Mouse (Mus musculus) retina, postnatal 7 days (tissue): ENCODE measurements around the gene Slc38a8.

Experiments
- DNase-seq: peaks from one replicate; pipeline ENCODE4 v3.0.0-alpha.2; 2012; ENCODE audit warnings: low read depth, low spot score

Gene Slc38a8

DNA sequence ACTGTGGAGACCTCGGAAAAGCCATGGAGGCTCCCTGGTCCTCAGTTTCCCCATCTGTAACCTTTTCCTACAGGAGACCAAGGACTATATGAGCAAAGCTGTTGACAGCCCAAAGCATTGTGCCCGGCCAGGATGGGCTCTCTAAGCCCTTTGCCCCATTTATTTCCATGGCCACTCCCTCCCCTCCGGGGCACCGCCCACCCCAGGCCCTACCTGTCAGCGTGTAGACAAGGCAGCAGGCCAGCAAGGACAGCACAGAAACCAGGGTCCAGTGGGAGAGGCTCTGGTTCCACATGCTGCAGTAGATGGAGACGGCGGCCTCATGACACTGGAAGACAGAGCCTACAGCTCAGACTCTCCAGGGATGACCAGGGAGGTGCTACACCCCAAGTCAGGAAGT is 14.4 kb downstream of the Slc38a8 start:
- no peak for DNase-seq

GRCm38 (mm10) chr8:119484145-119484896 is 17.2 kb downstream of the Slc38a8 start:
- no peak for DNase-seq

DNA sequence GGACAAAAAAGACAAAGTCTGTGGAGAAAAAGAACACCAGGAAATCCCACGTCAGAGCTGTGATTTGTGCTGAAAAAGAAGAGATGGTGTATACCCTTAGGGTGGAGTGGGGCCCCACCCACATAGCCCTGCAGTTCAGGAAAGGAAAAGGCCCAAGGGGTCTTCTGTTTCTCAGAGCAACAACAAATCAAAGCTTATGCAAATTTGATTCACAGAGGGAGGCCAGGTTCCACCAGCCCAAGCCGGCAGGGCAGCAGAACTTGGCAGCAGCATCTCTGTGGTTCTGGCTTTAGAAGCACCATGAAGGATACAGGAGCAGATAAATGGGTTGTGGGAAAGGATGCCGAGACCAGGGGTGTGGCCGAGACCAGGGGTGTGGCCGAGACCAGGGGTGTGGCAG is 22.8 kb downstream of the Slc38a8 start:
- DNase-seq = no peak

DNA sequence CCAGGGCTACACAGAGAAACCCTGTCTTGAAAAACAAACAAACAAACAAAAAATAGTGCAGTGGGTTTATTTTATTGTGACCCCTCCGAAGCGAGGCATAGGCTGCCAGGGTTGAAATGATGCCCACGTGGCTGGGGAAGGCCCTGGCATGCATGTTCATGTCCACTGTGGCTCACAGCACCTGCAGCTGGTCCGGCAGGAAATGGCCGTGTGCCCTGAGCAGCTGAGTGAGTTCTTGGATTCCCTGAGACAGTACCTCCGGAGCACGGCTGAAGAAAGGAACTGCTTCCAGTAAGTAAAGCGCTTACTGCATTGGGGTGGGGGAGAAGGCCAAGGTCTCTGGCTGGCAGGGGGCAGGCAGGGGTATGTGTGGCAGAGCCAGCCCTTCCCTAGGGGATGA is 33.4 kb downstream of the Slc38a8 start:
- no peak for DNase-seq

DNA sequence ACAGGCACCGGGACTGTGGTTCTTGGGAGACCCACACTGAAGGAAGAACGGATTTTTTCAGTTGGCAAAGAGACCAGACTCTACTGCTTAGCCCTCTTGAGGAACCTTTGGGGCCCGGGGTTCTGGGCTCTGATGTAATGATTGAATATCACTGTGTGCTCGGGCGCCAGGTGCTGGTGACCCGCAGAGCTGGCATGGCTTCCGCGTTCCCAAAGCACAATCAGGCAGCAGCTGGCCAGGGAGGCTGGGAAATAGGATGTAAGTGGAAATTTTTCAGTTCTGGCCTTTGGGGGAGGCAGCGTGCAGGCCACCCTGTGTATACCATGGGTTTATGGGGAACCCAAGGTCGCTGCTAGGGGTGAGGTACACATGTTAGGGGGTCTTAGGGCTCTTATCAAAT is 34.7 kb downstream of the Slc38a8 start:
- no peak for DNase-seq

GRCm38 (mm10) chr8:119466105-119466504 is 35.4 kb downstream of the Slc38a8 start:
- no peak for DNase-seq

DNA sequence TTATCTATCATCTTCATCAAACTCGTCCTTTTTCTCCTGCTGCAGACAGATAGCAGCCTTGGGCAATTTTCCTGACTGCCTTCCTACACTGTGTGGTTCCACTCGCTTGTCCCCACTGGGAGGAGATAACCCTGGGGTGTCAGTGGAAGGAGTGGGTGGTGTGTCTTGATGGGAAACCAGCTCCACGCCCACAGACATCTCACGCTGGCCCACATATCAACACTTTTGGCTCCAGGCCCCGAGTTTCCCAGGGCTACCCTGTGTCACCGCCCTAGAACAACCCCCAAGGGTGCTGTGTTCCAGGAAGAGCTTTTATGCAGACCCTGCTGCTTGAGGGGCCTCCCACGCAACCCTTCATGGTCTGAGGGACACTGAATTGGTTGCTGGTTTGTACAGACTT is 37.8 kb downstream of the Slc38a8 start:
- DNase-seq = no peak

DNA sequence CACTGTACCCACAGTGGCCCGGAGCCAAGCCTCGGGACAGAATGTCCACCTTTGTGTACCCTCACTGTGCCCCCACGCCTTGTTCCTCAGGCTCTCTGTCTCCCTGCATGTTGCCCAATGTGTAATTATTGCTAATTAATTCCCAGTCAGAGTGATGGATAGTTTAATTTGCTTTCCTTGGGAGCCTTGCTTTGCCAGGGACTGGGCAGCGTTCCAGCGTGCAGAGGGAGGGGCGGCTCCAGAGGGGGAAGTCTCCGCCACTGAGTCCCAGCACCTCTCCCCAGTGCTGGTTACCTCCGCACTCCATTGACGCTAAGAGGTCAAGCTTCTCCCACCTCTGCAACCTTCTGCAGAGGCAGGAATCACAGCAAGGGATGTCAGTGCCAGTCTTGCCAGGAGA is 40.1 kb downstream of the Slc38a8 start:
- DNase-seq = no peak

GRCm38 (mm10) chr8:119459724-119460123 is 41.8 kb downstream of the Slc38a8 start:
- DNase-seq = no peak

GRCm38 (mm10) chr8:119456045-119456444 is 45.5 kb downstream of the Slc38a8 start:
- no peak for DNase-seq

GRCm38 (mm10) chr8:119452919-119453318 is 48.6 kb downstream of the Slc38a8 start:
- no peak for DNase-seq

GRCm38 (mm10) chr8:119451131-119451530 is 50.4 kb downstream of the Slc38a8 start:
- no peak for DNase-seq

DNA sequence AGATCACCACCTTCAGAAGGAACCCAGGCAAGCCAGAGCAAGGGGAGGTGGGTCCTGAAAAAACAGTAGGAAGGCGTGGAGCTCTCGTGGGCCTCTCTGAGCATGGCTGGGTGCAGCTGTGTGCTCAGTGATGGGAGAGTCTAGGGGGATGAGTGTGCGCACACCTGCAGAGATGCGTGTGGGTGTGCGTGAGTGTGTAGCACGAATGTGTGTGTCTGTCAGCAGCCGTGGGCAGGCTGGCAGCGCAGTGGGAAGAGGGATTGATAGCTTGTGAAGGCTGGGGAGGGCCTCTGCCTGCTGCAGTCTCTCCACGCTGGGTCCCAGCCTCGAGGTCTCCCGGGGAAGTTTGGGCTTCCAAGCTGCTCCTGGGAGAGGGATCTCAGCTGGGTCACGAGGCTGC is 51.9 kb downstream of the Slc38a8 start:
- DNase-seq = no peak

GRCm38 (mm10) chr8:119447781-119448170 is 53.7 kb downstream of the Slc38a8 start:
- no peak for DNase-seq

GRCm38 (mm10) chr8:119446990-119447780 is 54.3 kb downstream of the Slc38a8 start:
- no peak for DNase-seq

DNA sequence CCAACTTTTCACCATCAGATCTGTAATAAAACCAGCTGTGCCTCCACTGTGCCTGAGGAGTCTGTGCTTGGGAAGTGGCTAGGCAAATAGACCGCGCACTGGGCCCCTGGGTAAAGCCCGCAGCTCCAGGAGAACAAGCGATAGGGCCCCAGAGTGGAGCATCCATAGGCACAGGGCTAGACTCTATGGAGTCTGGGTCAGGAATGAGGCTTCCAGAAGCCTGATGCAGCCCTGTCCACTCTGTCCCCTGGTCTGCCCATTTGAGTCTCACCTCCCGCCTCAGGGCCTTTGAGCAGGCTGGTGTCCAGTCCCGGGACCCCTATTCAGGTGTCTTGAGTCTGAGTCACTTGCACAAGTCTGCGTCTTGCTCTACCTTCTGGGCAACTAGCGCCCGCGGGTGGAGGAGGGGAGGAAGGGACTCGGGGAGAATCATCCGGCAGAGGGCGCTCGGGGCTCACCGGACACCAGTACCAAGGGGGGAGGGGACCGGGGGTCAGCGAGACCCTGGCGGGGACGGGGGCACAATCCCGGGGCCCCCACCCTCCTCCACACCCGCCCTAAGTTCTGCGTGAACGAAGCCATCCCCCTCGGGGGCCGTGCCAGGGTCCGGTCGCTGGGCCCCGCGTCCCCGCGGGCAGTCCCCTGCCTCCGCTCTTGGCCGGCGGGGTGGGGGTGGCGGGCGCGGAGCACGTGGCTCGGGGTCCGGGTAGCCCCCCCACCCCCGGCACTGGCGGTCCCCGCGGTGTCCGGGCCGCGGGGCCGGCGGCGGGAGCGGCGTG is 55.1 kb downstream of the Slc38a8 start, which contains the start of gene Necab2:
Gene Necab2, plus strand, starts transcription at position 509 of the 779 bp plus-strand sequence.
- peak; percentile 78 for DNase-seq

DNA sequence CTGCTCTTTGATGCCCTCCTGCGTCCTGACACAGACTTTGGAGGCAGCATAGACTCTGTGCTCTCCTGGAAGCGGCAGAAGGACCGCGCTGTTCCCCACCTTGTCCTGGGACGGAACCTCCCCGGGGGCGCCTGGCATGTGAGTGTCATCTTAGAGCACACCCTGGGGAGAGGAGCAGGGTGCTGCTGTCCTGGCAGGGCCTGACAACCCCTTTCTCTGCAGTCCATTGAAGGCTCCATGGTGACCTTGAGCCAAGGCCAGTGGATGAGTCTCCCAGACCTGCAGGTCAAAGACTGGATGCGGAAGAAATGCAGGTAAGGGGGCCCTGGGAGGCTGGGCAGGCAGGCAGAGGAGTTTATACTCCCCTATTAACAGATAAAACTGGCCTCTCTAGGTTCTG is 58.5 kb downstream of the Slc38a8 start:
- no peak for DNase-seq

GRCm38 (mm10) chr8:119442013-119442412 is 59.5 kb downstream of the Slc38a8 start:
- no peak for DNase-seq

- DNase-seq = no peak
Measured at GRCm38 (mm10) chr8:119440952-119441270, 60.6 kb downstream of the Slc38a8 start.

- DNase-seq = peak; percentile 68
Measured at GRCm38 (mm10) chr8:119440250-119440951, 61.1 kb downstream of the Slc38a8 start.

DNA sequence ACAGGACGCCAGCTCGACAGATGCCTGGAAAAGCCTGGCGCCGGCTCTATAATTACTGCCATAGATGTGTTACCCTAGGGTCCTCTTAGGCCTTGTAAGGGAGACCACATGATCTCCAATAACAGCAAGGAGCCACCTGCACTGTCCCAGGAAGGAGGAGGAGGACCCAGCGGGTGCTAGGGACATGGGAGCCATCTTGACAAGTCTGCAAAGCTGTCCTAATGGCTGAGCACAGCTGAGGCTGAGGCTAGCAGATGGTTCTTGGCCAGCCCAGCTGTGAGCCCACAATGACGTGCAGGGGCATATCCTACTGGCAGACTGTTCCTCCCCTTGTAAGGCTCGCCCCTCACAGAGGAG is 61.6 kb downstream of the Slc38a8 start:
- DNase-seq = no peak

DNA sequence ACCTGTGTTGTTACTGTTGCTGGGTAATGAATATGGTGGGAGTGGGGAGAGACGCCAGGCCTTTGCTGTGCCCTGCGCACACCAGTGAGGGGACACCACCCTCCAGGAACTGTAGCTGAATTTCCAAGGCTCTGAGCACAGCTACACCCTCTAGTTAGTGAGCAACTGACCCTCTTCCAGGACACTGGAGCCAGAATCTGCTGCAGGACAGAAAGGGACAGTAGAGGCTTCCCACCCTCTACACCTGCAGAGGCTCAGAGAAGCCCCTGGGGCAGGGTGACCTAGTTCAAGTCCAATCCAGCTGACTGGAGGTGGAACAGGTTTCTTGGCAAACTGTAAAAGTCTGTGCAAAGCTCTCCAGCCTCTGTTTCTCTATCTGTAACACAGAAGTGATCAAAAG is 62.1 kb downstream of the Slc38a8 start:
- DNase-seq = no peak
